Mouse (Mus musculus): ENCODE data around the gene Usp27x. TPM values are rescaled to one million over a fixed set of nuclear protein-coding genes. Genes with fewer than 3 reads are reported as not detected.

Gene Usp27x
- polyA plus RNA-seq, 1 experiment = 1.9 TPM

DNA sequence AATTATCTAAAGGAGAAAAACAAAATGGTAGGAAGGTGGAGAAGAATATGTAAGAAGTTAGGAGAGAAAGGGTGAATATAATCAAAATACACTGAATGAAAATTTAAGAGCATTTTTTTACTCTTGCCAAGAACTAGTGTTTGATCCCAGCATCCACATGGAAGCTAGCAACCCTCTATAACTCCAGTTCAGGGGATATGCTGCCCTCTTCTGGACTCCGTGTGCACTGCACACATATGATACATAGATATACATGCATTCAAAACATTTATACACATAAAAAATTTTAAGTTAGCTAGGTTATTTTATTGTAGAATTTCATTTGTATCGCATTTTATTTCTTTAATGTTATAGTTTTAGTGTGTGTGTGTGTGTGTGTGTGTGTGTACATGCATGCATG lies 50.2 kb downstream of the Usp27x start:
- 0 out of 2 replicates have a peak, but pooled peaks cover 3% of the 10 kb centered on the region for H3K4me1 ChIP-seq (ENCODE audit: control insufficient read depth, insufficient read depth, low read length)
- H3K4me3 ChIP-seq (ENCODE audit: insufficient read depth, low read length) = no peak overlapping the region
- no peak overlapping the region for H3K27ac ChIP-seq (ENCODE audit: insufficient read depth, low read depth, low read length)
- TF ChIP-seq CTCF (IDR thresholded peaks at IDR 0.05; ENCODE audit: low read depth, low read length) (no peak), POLR2A (IDR thresholded peaks at IDR 0.05; ENCODE audit: borderline replicate concordance, low read depth, low read length) (no peak)

DNA sequence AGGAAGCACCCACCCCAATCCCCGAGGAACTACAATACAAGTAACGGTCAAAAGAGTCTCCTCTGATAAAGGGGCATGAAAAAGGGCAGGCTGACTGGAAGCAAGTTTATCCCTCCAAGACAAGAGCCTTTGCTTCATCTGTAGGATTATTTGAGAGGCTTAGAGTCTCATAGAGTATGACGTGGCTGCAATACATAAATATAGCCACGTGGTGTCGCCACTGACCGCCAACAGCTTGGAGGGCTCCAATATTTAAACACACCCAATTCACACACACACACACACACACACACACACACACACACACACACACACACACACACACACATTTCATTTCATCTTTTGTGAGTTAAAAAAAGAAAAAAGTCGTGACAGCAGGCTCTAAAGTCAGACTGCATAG lies 53.3 kb downstream of the Usp27x start:
- no peak overlapping the region for H3K27ac ChIP-seq (ENCODE audit: insufficient read depth, low read depth, low read length)
- TF ChIP-seq POLR2A (IDR thresholded peaks at IDR 0.05; ENCODE audit: borderline replicate concordance, low read depth, low read length) = no peak
- H3K4me3 ChIP-seq (ENCODE audit: insufficient read depth, low read length) = no peak overlapping the region
- H3K4me1 ChIP-seq (ENCODE audit: control insufficient read depth, insufficient read depth, low read length) = 0 out of 2 replicates have a peak, but pooled peaks cover 2% of the 10 kb centered on the region

Other genes starting within 250 kb of the Usp27x start
- 20.3 and 21.2 TPM in 2 replicates for gene Clcn5, start 56.5 kb downstream of the Usp27x start, polyA plus RNA-seq (2012; ENCODE audit: insufficient read depth, insufficient read length, missing spikeins)
- not detected in 2 replicates for gene Foxp3, start 197.8 kb upstream of the Usp27x start, polyA plus RNA-seq (2012; ENCODE audit: insufficient read depth, insufficient read length, missing spikeins)
- 0.24 and 2.3 TPM in 2 replicates for gene Ppp1r3f, start 198.5 kb upstream of the Usp27x start, polyA plus RNA-seq (2012; ENCODE audit: insufficient read depth, insufficient read length, missing spikeins)
- 35.0 and 35.8 TPM in 2 replicates for gene Ccdc22, start 229.7 kb upstream of the Usp27x start, polyA plus RNA-seq (2012; ENCODE audit: insufficient read depth, insufficient read length, missing spikeins)
- 0.55 and 1.1 TPM in 2 replicates for gene Cacna1f, start 231.3 kb upstream of the Usp27x start, polyA plus RNA-seq (2012; ENCODE audit: insufficient read depth, insufficient read length, missing spikeins)

Data from bone marrow macrophage, adult 2 months (primary cell).